Mouse (Mus musculus) limb, embryonic 13.5 days (tissue): ENCODE data around the gene Trim80. TPM values are rescaled to one million over a fixed set of nuclear protein-coding genes. Genes with fewer than 3 reads are reported as not detected.
"Not testable (repeated sequence)": the region's sequence is repeated elsewhere in the genome, so short reads cannot be mapped to it uniquely, and the experiment has no call there.

Experiments used
- ATAC-seq: fragments of 200-750 bp; cut with Nextera tagmentation; 2 replicates; pipeline ENCODE4 v1.8.0; 2017; ENCODE audit warnings: low read depth, moderate number of reproducible peaks, moderate TSS enrichment; ENCODE audit not compliant: low FRiP score
- H3K27ac ChIP-seq: fragments of 300-500 bp; sonication (generic); 2 replicates; pipeline ENCODE4 v1.5.1; 2015; ENCODE audit warnings: inconsistent platforms, mild to moderate bottlenecking, moderate library complexity
- H3K27me3 ChIP-seq: fragments of 300-500 bp; sonication (generic); 2 replicates; pipeline ENCODE4 v1.6.1; 2015; ENCODE audit warnings: mild to moderate bottlenecking, inconsistent platforms
- H3K36me3 ChIP-seq: fragments of 300-500 bp; sonication (generic); 2 replicates; pipeline ENCODE4 v1.6.1; 2015; ENCODE audit warnings: inconsistent platforms, mild to moderate bottlenecking, moderate library complexity
- H3K4me1 ChIP-seq: fragments of 300-500 bp; sonication (generic); 2 replicates; pipeline ENCODE4 v1.6.1; 2015; ENCODE audit warnings: inconsistent platforms
- H3K4me2 ChIP-seq: fragments of 300-500 bp; sonication (generic); replicated peaks from 2 replicates; pipeline ENCODE4 v1.6.1; 2015; ENCODE audit warnings: inconsistent platforms, mild to moderate bottlenecking, moderate library complexity
- H3K4me3 ChIP-seq: fragments of 300-500 bp; sonication (generic); 2 replicates; pipeline ENCODE4 v1.5.1; 2015; ENCODE audit warnings: moderate library complexity, mild to moderate bottlenecking, inconsistent platforms
- H3K9ac ChIP-seq: fragments of 300-500 bp; sonication (generic); 2 replicates; pipeline ENCODE4 v1.6.1; 2015; ENCODE audit warnings: mild to moderate bottlenecking, inconsistent platforms
- H3K9me3 ChIP-seq: fragments of 300-500 bp; sonication (generic); 2 replicates; pipeline ENCODE4 v1.6.1; 2016; ENCODE audit warnings: inconsistent platforms
- whole genome bisulfite sequencing: fragments of 180-500 bp; shearing (Covaris S2); methylation state at CpG from one replicate; pipeline ENCODE4 v1.1.7; 2015; 5-methylcytosine and 5-hydroxymethylcytosine counted together
- polyA plus RNA-seq: library from polyadenylated mRNA; unstranded; fragments of >200 nt; fragmentation: Nextera tagmentation; extraction: Ambion mirVana; gene quantifications from 2 replicates; pipeline ENCODE4 v1.2.1, GENCODE M21; 2015

Trim80 gene
- polyA plus RNA-seq, 1 experiment from 2014 or later: 0.08 TPM

GRCm38 (mm10) chr11:115453306-115453705 lies 13.0 kb downstream of the Trim80 start:
- no peak for ATAC-seq
- Histone ChIP-seq H3K4me1 (no peaks in the 10 kb centered on the region), H3K4me3 (no peak overlapping the region), H3K36me3 (no peaks in the 10 kb centered on the region), H3K9ac (no peak overlapping the region), H3K27me3 (no peaks in the 10 kb centered on the region), H3K27ac (no peak overlapping the region), H3K4me2 (no peak overlapping the region), H3K9me3 (no peaks in the 10 kb centered on the region)
- WGBS: 73% methylated on average over 4 of the region's 4 CpGs

DNA sequence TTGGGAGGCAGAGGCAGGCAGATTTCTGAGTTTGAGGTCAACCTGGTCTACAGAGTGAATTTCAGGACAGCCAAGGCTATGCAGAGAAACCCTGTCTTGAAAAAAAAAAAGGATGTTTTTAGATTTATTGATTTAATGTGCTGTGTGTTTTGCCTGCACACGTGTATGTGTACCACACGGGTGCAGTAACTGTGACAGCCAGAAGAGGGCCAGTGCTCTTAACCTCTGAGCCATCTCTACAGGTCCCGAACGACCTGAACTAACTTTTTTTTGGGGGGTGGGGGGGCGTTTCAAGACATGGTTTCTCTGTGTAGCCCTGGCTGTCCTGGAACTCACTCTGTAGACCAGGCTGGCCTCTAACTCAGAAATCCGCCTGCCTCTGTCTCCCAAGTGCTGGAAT lies 14.5 kb downstream of the Trim80 start:
- not testable (repeated sequence) for H3K4me3 ChIP-seq, H3K4me1 ChIP-seq, ATAC-seq, H3K27ac ChIP-seq, H3K27me3 ChIP-seq, H3K36me3 ChIP-seq, H3K9ac ChIP-seq, H3K4me2 ChIP-seq, H3K9me3 ChIP-seq
- WGBS: 79% methylated on average over 6 of the region's 6 CpGs

DNA sequence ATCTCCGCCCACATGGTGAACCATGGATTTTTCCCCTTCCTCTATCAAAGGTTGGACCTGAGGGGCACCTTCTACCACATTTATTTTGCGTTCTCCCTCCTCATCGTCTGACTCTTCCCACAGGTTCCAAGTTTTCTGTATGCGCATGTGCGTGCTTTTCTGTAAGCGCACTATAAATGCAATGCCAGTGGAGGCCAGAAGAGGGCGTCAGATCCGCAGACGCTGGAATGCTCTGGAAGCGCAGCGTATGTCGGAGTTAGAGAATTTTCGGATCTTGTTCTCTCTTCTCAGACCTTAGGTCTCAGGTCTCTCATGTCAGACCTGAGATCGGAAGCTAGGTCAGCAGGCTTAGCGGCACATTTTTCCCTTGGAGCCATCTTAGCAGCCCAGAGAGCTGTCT lies 15.3 kb downstream of the Trim80 start:
- no peaks in the 10 kb centered on the region for H3K36me3 ChIP-seq
- WGBS: 88% methylated on average over 15 of the region's 15 CpGs
- H3K9ac ChIP-seq: no peak overlapping the region
- H3K4me3 ChIP-seq: no peak overlapping the region
- H3K4me1 ChIP-seq: no peaks in the 10 kb centered on the region
- H3K27ac ChIP-seq: no peak overlapping the region
- H3K4me2 ChIP-seq: no peak overlapping the region
- H3K9me3 ChIP-seq: no peaks in the 10 kb centered on the region
- ATAC-seq: no peak
- no peaks in the 10 kb centered on the region for H3K27me3 ChIP-seq

DNA sequence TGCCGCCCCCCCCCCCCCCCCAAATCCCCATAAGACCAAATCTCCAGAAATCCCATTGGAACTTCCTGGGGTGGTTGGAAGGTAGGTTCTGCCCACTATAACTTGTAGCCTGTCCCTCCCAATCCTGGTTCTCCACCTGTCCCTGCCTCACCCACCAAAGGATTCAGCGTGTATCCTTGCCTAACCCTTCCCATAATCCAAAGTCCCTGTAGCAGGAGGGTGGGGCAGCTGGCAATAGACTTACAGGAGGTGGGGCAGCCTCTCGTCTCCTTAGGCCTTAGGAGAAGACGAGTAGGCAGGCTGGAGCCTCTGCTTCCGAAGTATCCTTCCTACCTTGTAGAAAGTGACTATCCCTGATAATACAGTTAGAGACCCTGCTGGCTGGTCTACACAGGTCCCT lies 15.8 kb downstream of the Trim80 start:
- H3K36me3 ChIP-seq: no peaks in the 10 kb centered on the region
- WGBS: 94% methylated on average over 5 of the region's 5 CpGs
- H3K4me3 ChIP-seq: no peak overlapping the region
- H3K9me3 ChIP-seq: no peaks in the 10 kb centered on the region
- H3K4me1 ChIP-seq: no peaks in the 10 kb centered on the region
- no peaks in the 10 kb centered on the region for H3K27me3 ChIP-seq
- no peak overlapping the region for H3K27ac ChIP-seq
- no peak overlapping the region for H3K9ac ChIP-seq
- no peak overlapping the region for H3K4me2 ChIP-seq
- no peak for ATAC-seq

GRCm38 (mm10) chr11:115457405-115457804 lies 17.1 kb downstream of the Trim80 start:
- no peak overlapping the region for H3K4me3 ChIP-seq
- no peaks in the 10 kb centered on the region for H3K36me3 ChIP-seq
- no peak overlapping the region for H3K4me2 ChIP-seq
- no peaks in the 10 kb centered on the region for H3K9me3 ChIP-seq
- H3K9ac ChIP-seq: no peak overlapping the region
- no peak overlapping the region for H3K27ac ChIP-seq
- 0 out of 2 replicates have a peak, but pooled peaks cover 4% of the 10 kb centered on the region for H3K27me3 ChIP-seq
- H3K4me1 ChIP-seq: peaks cover 7% of the 10 kb centered on the region; the same call in 1 of the 2 replicates
- no peak for ATAC-seq
- WGBS: 30% methylated on average over 6 of the region's 6 CpGs

- Histone ChIP-seq H3K4me3 (no peak overlapping the region), H3K4me1 (peaks cover 7% of the 10 kb centered on the region; the same call in 1 of the 2 replicates), H3K27me3 (0 out of 2 replicates have a peak, but pooled peaks cover 4% of the 10 kb centered on the region), H3K4me2 (no peak overlapping the region), H3K9me3 (no peaks in the 10 kb centered on the region), H3K27ac (no peak overlapping the region), H3K36me3 (no peaks in the 10 kb centered on the region), H3K9ac (no peak overlapping the region)
- no peak for ATAC-seq
- 22% methylated on average over 8 of the region's 8 CpGs for WGBS
These were observed 20.6 kb downstream of the Trim80 start for GRCm38 (mm10) chr11:115460976-115461375.

DNA sequence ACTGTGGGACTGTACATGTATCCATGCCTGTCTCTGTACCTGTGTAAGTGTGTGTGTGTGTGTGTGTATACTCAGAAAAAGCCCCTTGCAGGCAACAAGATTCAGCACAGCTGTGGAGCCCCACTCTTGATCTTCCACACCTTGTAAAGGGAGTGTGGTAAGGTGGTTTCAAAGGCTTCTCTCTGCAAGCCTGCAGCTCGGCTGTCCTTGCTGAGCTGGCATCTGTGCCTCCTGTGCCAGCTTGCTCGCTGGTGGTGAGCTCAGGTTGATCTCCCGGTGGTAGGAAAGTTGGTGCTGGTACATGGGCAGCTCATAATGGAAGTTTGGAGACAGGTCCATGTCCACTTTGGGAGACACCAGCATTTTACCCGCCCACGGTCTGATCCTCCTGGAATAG lies 21.5 kb downstream of the Trim80 start:
- Histone ChIP-seq H3K27ac (no peak overlapping the region), H3K4me1 (peaks cover 9% of the 10 kb centered on the region; the same call in 1 of the 2 replicates), H3K36me3 (no peaks in the 10 kb centered on the region), H3K4me3 (no peak overlapping the region), H3K9me3 (no peaks in the 10 kb centered on the region), H3K27me3 (0 out of 2 replicates have a peak, but pooled peaks cover 4% of the 10 kb centered on the region), H3K4me2 (no peak overlapping the region), H3K9ac (no peak overlapping the region)
- 73% methylated on average over 5 of the region's 5 CpGs for WGBS
- no peak for ATAC-seq

DNA sequence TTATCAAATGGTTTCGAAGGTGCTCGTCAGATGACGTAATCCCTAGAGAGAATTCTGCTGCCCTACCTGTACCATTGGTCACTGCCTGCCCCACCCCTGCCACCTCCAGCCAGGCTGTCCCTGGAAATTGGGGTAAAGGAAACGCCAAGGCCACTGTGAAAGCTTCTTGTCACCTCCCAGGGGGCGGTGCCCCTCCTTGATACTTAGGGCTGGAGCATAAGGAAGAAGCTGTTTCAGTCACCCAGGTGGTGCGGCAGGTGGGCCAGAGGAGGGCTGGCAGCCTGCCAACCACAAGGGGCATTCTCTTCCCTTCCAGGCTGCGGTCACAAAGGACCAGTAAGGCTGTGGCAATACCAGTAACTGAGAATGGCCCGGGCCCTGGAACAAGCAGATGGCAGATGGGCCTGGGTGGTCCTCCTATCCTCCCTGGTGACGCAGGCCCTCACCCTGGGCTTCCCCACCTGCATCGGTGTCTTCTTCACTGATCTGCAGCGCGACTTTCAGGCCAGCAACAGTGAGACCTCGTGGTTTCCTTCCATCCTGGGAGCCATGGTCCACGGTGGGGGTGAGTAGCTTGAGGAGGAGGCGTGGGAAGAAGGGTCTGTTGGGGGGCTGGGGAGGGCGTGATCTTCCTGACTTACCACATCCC lies 22.0 kb downstream of the Trim80 start, which contains the start of gene Slc16a5:
Gene Slc16a5 (plus strand): TSS at position 232 of the 649 bp plus-strand sequence.
- Histone ChIP-seq H3K27me3 (0 out of 2 replicates have a peak, but pooled peaks cover 4% of the 10 kb centered on the region), H3K9ac (no peak within 1 kb of the TSS), H3K36me3 (no peaks in the 10 kb centered on the region), H3K9me3 (no peaks in the 10 kb centered on the region), H3K27ac (no peak within 1 kb of the TSS), H3K4me3 (no peak within 1 kb of the TSS), H3K4me2 (no peak within 1 kb of the TSS), H3K4me1 (peaks cover 14% of the 10 kb centered on the region)
- WGBS: 71% methylated on average over 16 of the region's 16 CpGs
- no peak for ATAC-seq

GRCm38 (mm10) chr11:115463397-115463796 lies 23.1 kb downstream of the Trim80 start:
- Histone ChIP-seq H3K4me1 (peaks cover 16% of the 10 kb centered on the region), H3K9me3 (no peaks in the 10 kb centered on the region), H3K4me3 (no peak overlapping the region), H3K36me3 (no peaks in the 10 kb centered on the region), H3K9ac (no peak overlapping the region), H3K4me2 (no peak overlapping the region), H3K27ac (no peak overlapping the region), H3K27me3 (0 out of 2 replicates have a peak, but pooled peaks cover 4% of the 10 kb centered on the region)
- 57% methylated on average over 11 of the region's 11 CpGs for WGBS
- no peak for ATAC-seq

DNA sequence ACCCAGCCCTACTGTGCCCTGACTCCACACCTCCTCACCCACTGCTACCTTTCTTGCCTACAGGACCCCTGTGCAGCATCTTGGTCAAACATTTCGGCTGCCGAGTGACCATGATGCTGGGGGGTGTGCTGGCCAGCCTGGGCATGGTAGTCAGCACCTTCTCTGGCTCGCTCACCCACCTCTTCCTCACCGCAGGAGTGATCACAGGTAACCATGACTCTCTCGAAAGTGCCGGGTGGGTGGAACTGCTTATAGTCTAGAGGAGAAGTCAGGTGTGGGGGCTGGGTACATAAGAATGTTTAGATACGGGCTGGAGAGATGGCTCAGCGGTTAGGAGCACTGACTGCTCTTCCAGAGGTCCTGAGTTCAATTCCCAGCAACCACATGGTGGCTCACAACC lies 24.5 kb downstream of the Trim80 start:
- no peak overlapping the region for H3K4me3 ChIP-seq
- H3K4me1 ChIP-seq: peaks cover 16% of the 10 kb centered on the region
- H3K4me2 ChIP-seq: no peak overlapping the region
- H3K27ac ChIP-seq: no peak overlapping the region
- H3K36me3 ChIP-seq: no peaks in the 10 kb centered on the region
- H3K9ac ChIP-seq: no peak overlapping the region
- 0 out of 2 replicates have a peak, but pooled peaks cover 4% of the 10 kb centered on the region for H3K27me3 ChIP-seq
- WGBS: 88% methylated on average over 8 of the region's 8 CpGs
- no peak for ATAC-seq
- no peaks in the 10 kb centered on the region for H3K9me3 ChIP-seq

DNA sequence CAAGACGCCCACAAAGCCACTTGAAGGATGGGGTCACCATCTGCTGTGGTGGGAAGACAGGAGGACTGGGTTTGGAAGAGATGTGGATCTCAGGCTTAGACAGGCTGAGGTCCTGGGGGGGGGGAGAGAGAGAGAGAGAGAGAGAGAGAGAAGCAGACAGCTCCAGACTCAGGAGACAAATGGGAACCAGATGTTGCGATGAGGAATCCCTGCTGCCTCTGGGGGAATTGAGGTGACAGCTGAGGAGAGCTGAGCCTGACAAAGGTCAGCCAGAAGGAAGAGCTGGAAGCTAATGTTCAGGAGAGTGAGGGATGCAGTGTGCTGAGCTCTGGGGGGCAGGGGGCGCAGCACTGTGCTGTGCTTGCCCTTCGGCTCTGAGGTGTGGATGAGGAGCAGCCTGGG lies 26.9 kb downstream of the Trim80 start:
- no peaks in the 10 kb centered on the region for H3K27me3 ChIP-seq
- ATAC-seq: peak; percentile 52; the same call in 1 of the 2 replicates
- peaks cover 10% of the 10 kb centered on the region for H3K4me1 ChIP-seq
- no peak overlapping the region for H3K4me2 ChIP-seq
- no peaks in the 10 kb centered on the region for H3K36me3 ChIP-seq
- H3K9me3 ChIP-seq: no peaks in the 10 kb centered on the region
- no peak overlapping the region for H3K27ac ChIP-seq
- no peak overlapping the region for H3K9ac ChIP-seq
- 5% methylated on average over 4 of the region's 4 CpGs for WGBS
- no peak overlapping the region for H3K4me3 ChIP-seq

DNA sequence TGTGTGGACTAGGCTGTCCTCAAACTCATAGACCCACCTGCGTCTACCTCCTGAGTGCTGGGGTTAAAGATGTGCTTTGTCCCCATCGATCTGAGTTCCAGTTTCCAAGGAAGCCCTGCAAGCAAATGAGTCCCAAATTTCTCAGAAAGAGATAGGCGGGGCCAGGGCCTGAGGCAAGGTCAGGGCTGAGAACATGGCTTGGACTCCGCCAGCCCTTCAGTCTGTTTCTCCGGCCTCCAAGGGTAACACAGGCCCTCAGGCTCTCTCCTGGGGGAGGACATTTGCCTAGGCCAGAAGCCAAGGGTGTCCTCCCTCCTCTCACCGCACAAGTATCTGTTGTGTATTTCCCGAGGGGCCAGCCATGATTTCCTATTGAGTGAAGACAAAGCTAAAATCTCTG lies 31.8 kb downstream of the Trim80 start:
- no peak overlapping the region for H3K4me2 ChIP-seq
- 83% methylated on average over 7 of the region's 7 CpGs for WGBS
- no peak overlapping the region for H3K27ac ChIP-seq
- H3K27me3 ChIP-seq: no peaks in the 10 kb centered on the region
- no peak for ATAC-seq
- H3K36me3 ChIP-seq: no peaks in the 10 kb centered on the region
- H3K4me1 ChIP-seq: peaks cover 31% of the 10 kb centered on the region
- H3K9me3 ChIP-seq: no peaks in the 10 kb centered on the region
- H3K4me3 ChIP-seq: no peak overlapping the region
- no peak overlapping the region for H3K9ac ChIP-seq
